Mouse (Mus musculus) stomach, postnatal 0 days (tissue): Measurements from ENCODE around the gene Hmga1b. TPM values are rescaled to one million over a fixed set of nuclear protein-coding genes. Genes with fewer than 3 reads are reported as not detected.

ENCODE experiments used
- ATAC-seq: fragments of 200-750 bp; cut with Nextera tagmentation; 2 replicates; pipeline ENCODE4 v1.8.0; 2017; ENCODE audit not compliant: low FRiP score, low TSS enrichment
- DNase-seq: peaks from one replicate; pipeline ENCODE4 v3.0.0-alpha.2; 2016; ENCODE audit warnings: low spot score
- H3K27ac ChIP-seq: fragments of 300-500 bp; sonication (generic); replicated peaks from 2 replicates; pipeline ENCODE4 v1.5.1; 2014; ENCODE audit warnings: mild to moderate bottlenecking, control low read depth
- H3K27me3 ChIP-seq: fragments of 300-500 bp; sonication (generic); 2 replicates; pipeline ENCODE4 v1.6.1; 2014; ENCODE audit warnings: low read length; ENCODE audit not compliant: control insufficient read depth, insufficient read depth
- H3K36me3 ChIP-seq: fragments of 300-500 bp; sonication (generic); 2 replicates; pipeline ENCODE4 v1.6.1; 2014; ENCODE audit warnings: low read length, mixed read lengths; ENCODE audit not compliant: control insufficient read depth, insufficient read depth
- H3K4me1 ChIP-seq: fragments of 300-500 bp; sonication (generic); replicated peaks from 2 replicates; pipeline ENCODE4 v1.6.1; 2014; ENCODE audit warnings: antibody characterized with exemption; ENCODE audit not compliant: control insufficient read depth, insufficient read depth
- H3K4me2 ChIP-seq: fragments of 300-500 bp; sonication (generic); replicated peaks from 2 replicates; pipeline ENCODE4 v1.6.1; 2014; ENCODE audit warnings: low read depth, mild to moderate bottlenecking, control low read depth, moderate library complexity
- H3K4me3 ChIP-seq: fragments of 300-500 bp; sonication (generic); 2 replicates; pipeline ENCODE4 v1.5.1; 2014; ENCODE audit warnings: low read depth, low read length, control low read depth
- H3K9ac ChIP-seq: fragments of 300-500 bp; sonication (generic); 2 replicates; pipeline ENCODE4 v1.6.1; 2014; ENCODE audit warnings: mild to moderate bottlenecking, low read length, control low read depth, mixed read lengths
- H3K9me3 ChIP-seq: fragments of 300-500 bp; sonication (generic); 2 replicates; pipeline ENCODE4 v1.6.1; 2016; ENCODE audit warnings: low read length; ENCODE audit not compliant: control insufficient read depth
- CTCF ChIP-seq: IDR thresholded peaks from 2 replicates; pipeline ENCODE4 v1.5.1; 2016; ENCODE audit warnings: antibody characterized with exemption, low read depth, mild to moderate bottlenecking, moderate library complexity
- EP300 ChIP-seq: optimal IDR thresholded peaks from 2 replicates; pipeline ENCODE3; 2016; ENCODE audit warnings: antibody characterized with exemption
- WGBS: fragments of 180-500 bp; shearing (Covaris S2); extraction: QIAGEN DNeasy Blood & Tissue Kit; methylation state at CpG from one replicate; pipeline ENCODE4 v1.1.7; 2014; 5-methylcytosine and 5-hydroxymethylcytosine counted together
- polyA plus RNA-seq: library from polyadenylated mRNA; unstranded; fragments of >200 nt; fragmentation: Nextera tagmentation; extraction: Ambion mirVana; gene quantifications from 2 replicates; pipeline ENCODE4 v1.2.1, GENCODE M21; 2015

Gene Hmga1b
- polyA plus RNA-seq, 1 experiment from 2014 or later, result 3.0 TPM

DNA sequence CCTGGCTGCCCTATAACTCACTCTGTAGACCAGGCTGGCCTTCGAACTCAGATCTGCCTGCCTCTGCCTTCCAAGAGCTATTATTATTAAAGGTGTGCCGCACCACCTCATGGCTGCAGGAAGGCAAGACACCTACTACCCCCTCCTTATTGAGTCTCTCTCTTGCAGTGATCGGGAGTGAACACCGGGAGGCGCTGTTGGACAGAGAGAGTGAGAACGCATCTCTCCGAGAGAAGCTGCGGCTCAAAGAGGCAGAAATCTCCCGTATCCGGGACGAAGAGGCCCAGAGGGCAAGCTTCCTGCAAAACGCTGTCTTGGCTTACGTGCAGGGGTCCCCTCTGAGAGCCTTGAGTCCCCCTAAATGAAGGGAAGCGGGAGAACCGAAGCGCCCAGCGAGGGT, 42.1 kb upstream of the Hmga1b start:
- peak; percentile 96 for DNase-seq
- H3K36me3 ChIP-seq, result peaks cover 8% of the 10 kb centered on the region; the same call in 1 of the 2 replicates
- 13% methylated on average over 17 of the region's 17 CpGs for WGBS
- peaks cover 5% of the 10 kb centered on the region; the same call in 1 of the 2 replicates for H3K4me1 ChIP-seq
- peak overlapping the region; percentile 61 for H3K27ac ChIP-seq
- peak overlapping the region; percentile 54; the same call in 1 of the 2 replicates for H3K4me3 ChIP-seq
- no peaks in the 10 kb centered on the region for H3K27me3 ChIP-seq
- peak overlapping the region; percentile 96 for H3K4me2 ChIP-seq
- TF ChIP-seq EP300 (no peak), CTCF (peak; percentile 97)
- H3K9me3 ChIP-seq, result no peaks in the 10 kb centered on the region
- peak overlapping the region; percentile 67; the same call in 1 of the 2 replicates for H3K9ac ChIP-seq
- ATAC-seq, result peak; percentile 48

DNA sequence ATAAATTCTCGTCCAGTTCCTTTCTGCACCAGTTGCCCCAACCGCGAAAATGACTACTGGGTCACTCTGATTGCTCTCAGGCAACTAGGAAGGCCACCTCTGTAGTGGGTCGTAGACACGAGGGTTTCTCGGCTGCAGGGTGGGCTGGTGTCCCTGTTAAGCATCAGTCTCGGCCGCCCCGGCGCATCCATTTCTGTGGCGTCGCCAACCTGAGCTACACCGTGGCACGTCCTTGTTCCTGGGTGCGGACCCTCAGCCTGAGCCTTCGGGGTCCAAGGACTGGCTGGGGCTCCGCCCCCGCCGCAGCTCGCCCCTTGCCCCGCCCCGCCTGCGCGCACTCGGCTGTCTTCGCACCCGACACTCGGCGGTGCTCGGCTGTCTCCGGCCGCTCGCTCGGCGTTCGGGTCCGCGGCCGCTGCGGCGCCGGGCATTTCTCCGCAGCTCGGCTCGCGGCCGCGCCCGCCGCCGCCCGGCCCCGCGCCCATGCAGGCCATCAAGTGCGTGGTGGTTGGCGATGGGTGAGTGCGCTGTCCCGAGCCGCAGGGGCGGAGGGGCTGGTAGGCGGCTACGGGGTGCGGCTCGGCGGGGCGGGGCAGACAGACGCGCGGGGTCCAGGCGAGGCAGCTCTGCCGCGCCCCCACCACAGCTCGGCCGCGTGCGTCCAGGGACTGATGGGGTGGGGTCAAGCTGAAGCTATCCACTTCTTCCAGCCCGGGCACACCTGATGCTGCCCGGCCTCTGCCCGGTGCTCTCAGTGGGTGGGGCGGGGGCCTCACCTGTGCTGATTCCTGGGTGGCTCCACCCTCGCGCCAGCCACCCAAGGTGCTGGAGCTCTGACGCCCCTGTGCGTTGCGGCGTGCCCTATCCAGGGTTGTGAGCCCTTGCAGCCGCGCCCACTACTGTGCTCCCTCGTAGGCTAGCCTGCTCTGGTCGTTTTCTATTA, 41.2 kb upstream of the Hmga1b start, which contains the start of gene Rac3:
Rac3 (plus strand) TSS at position 347 of the 943 bp plus-strand sequence.
- Histone ChIP-seq H3K9ac (peak within 1 kb of the TSS; percentile 67), H3K4me1 (peaks cover 5% of the 10 kb centered on the region; the same call in 1 of the 2 replicates), H3K27ac (peak within 1 kb of the TSS; percentile 61), H3K4me3 (peak within 1 kb of the TSS; percentile 54), H3K27me3 (no peaks in the 10 kb centered on the region), H3K36me3 (peaks cover 8% of the 10 kb centered on the region; the same call in 1 of the 2 replicates), H3K9me3 (no peaks in the 10 kb centered on the region), H3K4me2 (peak within 1 kb of the TSS; percentile 96)
- WGBS, result under 1% methylated on average over 79 of the region's 90 CpGs
- TF ChIP-seq EP300, result no peak
- TF ChIP-seq CTCF, result no peak
- DNase-seq, result peak; percentile 85
- peak; percentile 78 for ATAC-seq

DNA sequence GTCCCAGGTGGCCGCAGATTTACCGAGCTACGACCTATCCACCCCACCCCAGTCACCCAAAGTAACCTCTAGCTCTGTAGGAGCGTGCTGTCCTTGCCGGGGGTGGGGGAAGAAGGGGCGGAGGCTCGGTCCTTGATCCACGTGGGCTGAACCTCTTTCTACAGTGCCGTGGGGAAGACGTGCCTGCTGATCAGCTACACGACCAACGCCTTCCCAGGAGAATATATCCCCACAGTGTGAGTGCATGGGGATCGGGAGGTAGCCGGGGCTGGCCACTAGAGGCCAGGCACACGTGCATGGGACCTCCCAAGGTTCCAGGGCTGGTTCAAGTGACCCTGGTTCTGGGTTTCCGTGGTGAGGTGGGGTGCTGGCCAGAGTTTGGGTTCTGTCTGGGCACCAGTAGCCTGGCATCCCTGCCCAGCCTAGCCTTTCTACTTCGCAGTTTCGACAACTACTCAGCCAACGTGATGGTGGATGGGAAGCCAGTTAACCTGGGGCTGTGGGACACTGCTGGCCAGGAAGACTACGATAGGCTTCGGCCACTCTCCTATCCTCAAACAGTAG, 40.4 kb upstream of the Hmga1b start:
- H3K9ac ChIP-seq, result peak overlapping the region; percentile 67; the same call in 1 of the 2 replicates
- H3K4me1 ChIP-seq, result peaks cover 8% of the 10 kb centered on the region; the same call in 1 of the 2 replicates
- H3K9me3 ChIP-seq, result no peaks in the 10 kb centered on the region
- no peak overlapping the region for H3K27ac ChIP-seq
- H3K4me2 ChIP-seq, result peak overlapping the region; percentile 96
- H3K36me3 ChIP-seq, result 0 out of 2 replicates have a peak, but pooled peaks cover 6% of the 10 kb centered on the region
- ATAC-seq, result peak; percentile 6; the same call in 1 of the 2 replicates
- DNase-seq, result no peak
- H3K4me3 ChIP-seq, result peak overlapping the region; percentile 54
- H3K27me3 ChIP-seq, result no peaks in the 10 kb centered on the region
- WGBS, result 21% methylated on average over 21 of the region's 21 CpGs
- no peak for TF ChIP-seq EP300
- 0 out of 2 replicates have a peak, but pooled peaks have one; percentile 25 for TF ChIP-seq CTCF

DNA sequence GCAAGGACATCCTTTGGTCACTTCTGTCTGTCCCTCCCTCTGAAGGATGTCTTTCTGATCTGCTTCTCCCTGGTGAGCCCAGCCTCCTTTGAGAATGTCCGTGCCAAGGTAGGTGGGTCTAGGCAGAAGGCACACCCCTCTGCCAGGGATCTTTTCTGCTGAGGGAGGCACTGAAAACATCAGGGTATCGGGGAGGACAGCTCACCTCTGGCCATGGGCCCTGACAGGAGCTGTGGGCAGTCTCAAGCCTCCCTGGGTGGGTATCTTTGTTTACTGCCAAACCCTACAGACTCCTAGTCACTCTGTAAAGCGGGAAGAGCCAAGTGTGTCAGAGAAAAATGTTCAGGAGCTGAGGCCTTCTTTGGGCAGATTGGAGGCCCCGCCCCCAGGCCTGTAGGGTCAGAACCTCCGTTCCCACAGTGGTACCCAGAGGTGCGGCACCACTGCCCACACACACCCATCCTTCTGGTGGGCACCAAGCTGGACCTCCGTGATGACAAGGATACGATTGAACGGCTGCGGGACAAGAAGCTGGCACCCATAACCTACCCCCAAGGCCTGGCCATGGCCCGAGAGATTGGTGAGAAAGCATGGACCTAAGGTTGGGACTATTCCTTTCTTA, 39.7 kb upstream of the Hmga1b start:
- Histone ChIP-seq H3K27me3 (no peaks in the 10 kb centered on the region), H3K27ac (no peak overlapping the region), H3K4me3 (no peak overlapping the region), H3K36me3 (no peaks in the 10 kb centered on the region), H3K4me1 (peaks cover 8% of the 10 kb centered on the region; the same call in 1 of the 2 replicates), H3K4me2 (no peak overlapping the region; the same call in 1 of the 2 replicates), H3K9ac (no peak overlapping the region), H3K9me3 (no peaks in the 10 kb centered on the region)
- TF ChIP-seq CTCF (no peak), EP300 (no peak)
- ATAC-seq, result no peak
- DNase-seq, result peak; percentile 24
- 78% methylated on average over 11 of the region's 11 CpGs for WGBS

DNA sequence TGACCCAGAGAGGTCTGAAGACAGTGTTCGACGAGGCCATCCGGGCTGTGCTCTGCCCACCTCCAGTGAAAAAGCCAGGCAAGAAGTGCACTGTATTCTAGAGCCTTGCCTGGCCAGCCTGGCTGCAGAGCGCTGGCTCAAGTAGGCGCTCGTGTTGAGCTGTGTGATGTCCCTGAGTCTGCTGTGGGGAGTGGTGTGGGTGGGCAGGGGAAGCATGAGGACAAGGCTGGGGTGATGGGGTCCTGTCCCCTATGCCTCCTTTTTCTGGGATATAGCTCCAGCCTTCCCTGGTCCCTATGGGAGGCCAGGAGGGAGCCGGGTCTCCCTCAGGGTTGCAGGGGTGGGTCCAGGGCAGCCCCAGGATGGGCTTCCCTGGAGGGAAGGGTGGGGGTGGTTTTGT, 39.1 kb upstream of the Hmga1b start:
- Histone ChIP-seq H3K4me1 (peaks cover 8% of the 10 kb centered on the region; the same call in 1 of the 2 replicates), H3K9me3 (no peaks in the 10 kb centered on the region), H3K4me3 (no peak overlapping the region), H3K4me2 (no peak overlapping the region), H3K9ac (no peak overlapping the region), H3K27me3 (no peaks in the 10 kb centered on the region), H3K27ac (no peak overlapping the region), H3K36me3 (no peaks in the 10 kb centered on the region)
- TF ChIP-seq CTCF (no peak), EP300 (no peak)
- DNase-seq (no peak), ATAC-seq (no peak)
- 84% methylated on average over 7 of the region's 7 CpGs for WGBS
